Mouse (Mus musculus) heart, embryonic 16.5 days (tissue): ENCODE measurements around the gene Vps13c. TPM values are rescaled to one million over a fixed set of nuclear protein-coding genes. Genes with fewer than 3 reads are reported as not detected.

Source experiments
- ATAC-seq: fragments of 200-750 bp; cut with Nextera tagmentation; replicated peaks from 2 replicates; pipeline ENCODE4 v1.8.0; 2017; ENCODE audit warnings: moderate number of reproducible peaks; ENCODE audit not compliant: insufficient read depth, low FRiP score; ENCODE audit errors: extremely low read depth
- H3K27ac ChIP-seq: fragments of 300-500 bp; sonication (generic); 2 replicates; pipeline ENCODE4 v1.5.1; 2014; ENCODE audit warnings: mild to moderate bottlenecking, low read length, control low read depth, moderate library complexity
- H3K27me3 ChIP-seq: fragments of 300-500 bp; sonication (generic); 2 replicates; pipeline ENCODE4 v1.6.1; 2014; ENCODE audit warnings: low read length, mixed read lengths; ENCODE audit not compliant: control insufficient read depth, insufficient read depth
- H3K36me3 ChIP-seq: fragments of 300-500 bp; sonication (generic); 2 replicates; pipeline ENCODE4 v1.6.1; 2014; ENCODE audit not compliant: control insufficient read depth, insufficient read depth
- H3K4me1 ChIP-seq: fragments of 300-500 bp; sonication (generic); 2 replicates; pipeline ENCODE4 v1.6.1; 2014; ENCODE audit warnings: low read length, mixed read lengths; ENCODE audit not compliant: control insufficient read depth, insufficient read depth
- H3K4me2 ChIP-seq: fragments of 300-500 bp; sonication (generic); 2 replicates; pipeline ENCODE4 v1.6.1; 2014; ENCODE audit warnings: low read depth, mild to moderate bottlenecking, control low read depth, low read length
- H3K4me3 ChIP-seq: fragments of 300-500 bp; sonication (generic); 2 replicates; pipeline ENCODE4 v1.5.1; 2014; ENCODE audit warnings: mild to moderate bottlenecking, control low read depth, low read length
- H3K9ac ChIP-seq: fragments of 300-500 bp; sonication (generic); 2 replicates; pipeline ENCODE4 v1.6.1; 2014; ENCODE audit warnings: low read length, control low read depth
- H3K9me3 ChIP-seq: fragments of 300-500 bp; sonication (generic); replicated peaks from 2 replicates; pipeline ENCODE4 v1.6.1; 2016; ENCODE audit warnings: low read length; ENCODE audit not compliant: control insufficient read depth
- WGBS: fragments of 180-500 bp; shearing (Covaris S2); extraction: QIAGEN DNeasy Blood & Tissue Kit; methylation state at CpG from one replicate; pipeline ENCODE4 v1.1.7; 2014; 5-methylcytosine and 5-hydroxymethylcytosine counted together
- polyA plus RNA-seq: library from polyadenylated mRNA; unstranded; fragments of >200 nt; fragmentation: Nextera tagmentation; extraction: Ambion mirVana; gene quantifications from 2 replicates; pipeline ENCODE4 v1.2.1, GENCODE M21; 2015

Vps13c gene
- polyA plus RNA-seq, 1 experiment from 2014 or later, result 3.8 TPM

DNA sequence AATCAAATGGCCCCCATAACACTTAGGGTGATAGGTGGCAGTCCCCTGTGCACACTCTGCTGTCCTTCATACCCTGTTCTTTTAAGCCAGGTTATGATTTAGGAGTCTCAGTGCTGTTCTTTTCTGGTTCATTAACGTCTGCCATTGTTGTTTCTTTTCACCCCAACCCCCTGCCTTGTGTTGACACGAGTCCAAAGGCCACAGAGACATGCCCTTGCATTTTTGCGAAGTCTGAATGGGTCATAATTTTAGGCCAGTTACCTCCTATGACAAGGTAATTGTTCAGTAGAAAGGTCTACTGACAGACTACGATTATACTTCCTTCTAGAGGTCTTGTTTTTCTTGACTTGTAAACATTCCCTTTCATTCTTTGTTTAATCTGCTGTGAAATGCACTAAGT, 23.8 kb downstream of the Vps13c start:
- H3K9me3 ChIP-seq, result no peaks in the 10 kb centered on the region
- H3K27me3 ChIP-seq, result no peaks in the 10 kb centered on the region
- H3K9ac ChIP-seq, result no peak overlapping the region
- ATAC-seq, result no peak
- H3K4me2 ChIP-seq, result no peak overlapping the region
- no peak overlapping the region for H3K27ac ChIP-seq
- H3K36me3 ChIP-seq, result peaks cover 4% of the 10 kb centered on the region; the same call in 1 of the 2 replicates
- WGBS, result 66% methylated on average over 4 of the region's 4 CpGs
- no peak overlapping the region for H3K4me3 ChIP-seq
- no peaks in the 10 kb centered on the region for H3K4me1 ChIP-seq

DNA sequence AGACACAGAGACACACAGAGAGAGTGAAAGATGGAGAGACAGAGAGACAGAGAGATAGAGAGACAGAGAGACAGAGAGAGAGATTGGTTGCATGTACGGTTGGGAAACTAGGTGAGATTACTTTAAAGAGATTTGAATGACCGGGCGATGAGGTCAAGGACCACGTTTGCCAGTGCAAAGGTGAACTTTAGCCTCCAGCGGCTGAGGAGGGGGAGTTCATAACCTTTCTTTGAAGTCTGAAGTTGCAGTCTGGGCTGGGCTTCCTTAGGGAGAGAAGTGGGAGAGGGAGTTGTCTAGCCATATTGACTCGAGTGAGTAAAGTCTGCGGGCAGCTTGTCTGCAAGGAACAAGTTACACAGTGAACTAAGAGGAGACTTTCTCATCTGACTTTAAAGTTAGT, 25.2 kb downstream of the Vps13c start:
- H3K9me3 ChIP-seq, result no peaks in the 10 kb centered on the region
- no peak overlapping the region for H3K9ac ChIP-seq
- 53% methylated on average over 7 of the region's 7 CpGs for WGBS
- ATAC-seq, result no peak
- H3K4me1 ChIP-seq, result no peaks in the 10 kb centered on the region
- H3K27ac ChIP-seq, result no peak overlapping the region
- H3K36me3 ChIP-seq, result peaks cover 4% of the 10 kb centered on the region; the same call in 1 of the 2 replicates
- no peak overlapping the region for H3K4me3 ChIP-seq
- H3K4me2 ChIP-seq, result no peak overlapping the region
- H3K27me3 ChIP-seq, result no peaks in the 10 kb centered on the region

DNA sequence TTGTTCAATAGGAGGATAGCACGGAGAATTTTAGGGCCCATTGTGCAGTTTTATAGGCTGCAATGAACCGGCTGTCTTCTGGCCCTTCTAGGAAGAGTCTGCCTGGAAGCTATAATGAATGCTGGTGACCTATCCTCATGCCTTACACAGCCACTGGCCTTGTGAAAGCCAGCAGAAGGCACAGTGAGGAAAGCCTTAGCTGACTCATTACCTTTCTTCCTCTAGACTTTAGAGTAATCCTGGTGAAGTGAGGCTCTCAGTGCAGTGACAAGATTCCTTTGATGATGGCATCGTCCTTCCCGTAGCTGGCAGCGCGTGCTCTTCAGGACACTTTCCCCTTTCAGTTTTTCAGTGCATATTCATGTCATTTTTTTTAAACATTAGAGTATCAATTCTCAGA, 27.2 kb downstream of the Vps13c start:
- no peaks in the 10 kb centered on the region for H3K9me3 ChIP-seq
- no peaks in the 10 kb centered on the region for H3K27me3 ChIP-seq
- H3K27ac ChIP-seq, result no peak overlapping the region
- H3K4me3 ChIP-seq, result no peak overlapping the region
- no peak overlapping the region for H3K4me2 ChIP-seq
- no peaks in the 10 kb centered on the region for H3K4me1 ChIP-seq
- 80% methylated on average over 6 of the region's 6 CpGs for WGBS
- no peaks in the 10 kb centered on the region for H3K36me3 ChIP-seq
- no peak overlapping the region for H3K9ac ChIP-seq
- no peak for ATAC-seq

DNA sequence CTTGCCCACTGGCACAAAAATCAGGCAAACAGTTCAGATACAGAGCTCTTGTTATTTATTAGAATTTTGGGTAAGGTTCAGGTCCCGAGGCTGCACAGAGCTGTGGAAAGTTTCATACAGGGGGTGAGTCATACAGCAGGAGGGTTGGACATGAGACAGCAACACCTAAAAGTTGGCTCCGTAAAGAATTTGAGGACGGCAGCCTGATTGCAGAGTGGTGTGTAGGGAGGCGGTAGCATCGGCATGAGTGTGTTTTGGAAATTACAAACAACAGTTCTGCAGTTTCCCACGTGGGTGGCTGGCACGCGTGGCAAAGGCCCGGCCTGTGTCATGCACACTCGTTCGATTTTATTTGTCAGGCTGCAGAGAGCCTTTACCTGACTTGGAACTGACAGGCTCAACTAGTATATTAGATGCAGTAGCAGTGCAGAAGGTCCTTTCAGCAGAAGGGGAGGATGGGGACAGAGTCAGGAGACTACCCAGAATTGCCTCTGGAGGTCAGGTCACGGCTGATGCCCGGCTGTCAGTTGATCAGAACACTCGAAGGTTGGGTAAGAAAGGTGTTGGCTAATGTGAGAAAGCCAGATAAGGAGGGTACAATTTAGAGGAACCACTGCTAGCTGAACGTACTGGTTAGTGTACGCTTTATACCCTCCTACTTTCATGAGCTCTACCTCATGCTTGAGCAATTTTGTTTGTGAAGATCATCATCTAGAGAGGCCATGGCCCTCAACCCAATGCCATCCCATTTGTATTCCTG, 29.7 kb downstream of the Vps13c start:
- H3K27ac ChIP-seq, result no peak overlapping the region

DNA sequence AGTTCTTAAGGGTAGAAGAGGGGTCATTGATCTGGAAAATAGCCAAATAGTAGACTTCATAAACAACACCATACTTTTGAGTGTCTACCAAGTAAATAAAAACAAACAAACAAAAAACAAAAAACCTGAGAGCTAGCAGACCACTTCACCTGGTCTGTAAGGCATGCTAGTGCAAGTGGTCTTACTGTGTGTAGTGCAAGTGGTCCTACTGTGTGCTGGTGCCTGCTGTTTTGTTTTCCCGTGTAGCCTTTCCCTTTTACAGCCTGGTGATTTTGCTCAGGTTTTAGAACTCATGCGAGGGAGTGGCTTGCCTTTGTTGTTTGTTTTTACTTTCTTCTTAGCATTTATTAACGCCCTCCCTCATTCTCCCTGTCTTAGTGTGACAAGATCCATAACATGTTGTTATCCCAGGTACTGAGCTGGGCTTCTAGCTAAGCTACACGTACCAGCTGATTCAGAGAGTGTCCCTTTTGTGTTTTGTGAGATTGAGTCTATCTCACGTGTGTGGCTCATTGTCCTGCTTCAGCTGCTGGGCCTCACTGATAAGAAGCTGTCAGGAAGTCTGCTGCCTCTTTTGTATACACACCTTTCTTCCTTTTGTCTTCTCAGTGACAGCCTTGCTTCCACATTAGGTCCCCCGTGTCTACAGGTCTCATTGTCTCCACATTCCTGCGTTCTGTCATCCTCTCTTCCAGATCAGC, 34.5 kb downstream of the Vps13c start:
- no peaks in the 10 kb centered on the region for H3K9me3 ChIP-seq
- H3K4me1 ChIP-seq, result no peaks in the 10 kb centered on the region
- 0 out of 2 replicates have a peak, but pooled peaks cover 5% of the 10 kb centered on the region for H3K36me3 ChIP-seq
- WGBS, result 62% methylated on average over 7 of the region's 7 CpGs
- ATAC-seq, result no peak
- H3K4me2 ChIP-seq, result no peak overlapping the region
- H3K9ac ChIP-seq, result no peak overlapping the region
- H3K4me3 ChIP-seq, result no peak overlapping the region
- H3K27ac ChIP-seq, result no peak overlapping the region
- H3K27me3 ChIP-seq, result no peaks in the 10 kb centered on the region

More for the DNA sequence above, 29.7 kb downstream of the Vps13c start:
- Histone ChIP-seq H3K4me3 (no peak overlapping the region), H3K4me2 (no peak overlapping the region), H3K36me3 (no peaks in the 10 kb centered on the region), H3K27me3 (no peaks in the 10 kb centered on the region), H3K4me1 (no peaks in the 10 kb centered on the region), H3K9me3 (no peaks in the 10 kb centered on the region), H3K9ac (no peak overlapping the region)
- WGBS, result 70% methylated on average over 16 of the region's 16 CpGs
- no peak for ATAC-seq

DNA sequence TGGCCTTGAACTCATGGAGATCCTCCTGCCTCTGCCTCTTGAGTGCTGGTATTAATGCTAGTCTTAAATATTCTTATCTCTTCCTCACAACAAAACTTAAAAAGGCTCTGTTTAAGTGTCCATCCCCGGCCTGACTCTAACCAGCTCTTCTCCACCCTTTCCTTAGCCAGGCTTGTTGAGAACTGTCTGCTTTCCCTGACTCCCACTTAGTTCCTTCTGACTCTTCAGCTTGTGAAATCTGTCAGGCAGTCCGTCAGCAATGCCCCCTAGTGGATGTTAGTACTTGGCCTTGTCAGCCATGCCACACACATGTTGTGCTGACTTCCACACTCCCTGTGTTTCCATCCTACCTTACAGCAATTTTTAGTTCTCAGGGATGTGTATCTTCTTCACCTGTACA, 35.1 kb downstream of the Vps13c start:
- ATAC-seq, result no peak
- no peak overlapping the region for H3K27ac ChIP-seq
- peaks cover 5% of the 10 kb centered on the region; the same call in 1 of the 2 replicates for H3K36me3 ChIP-seq
- no peak overlapping the region for H3K9ac ChIP-seq
- no peaks in the 10 kb centered on the region for H3K4me1 ChIP-seq
- H3K4me3 ChIP-seq, result no peak overlapping the region
- 48% methylated on average over 2 of the region's 2 CpGs for WGBS
- no peaks in the 10 kb centered on the region for H3K27me3 ChIP-seq
- H3K4me2 ChIP-seq, result no peak overlapping the region
- no peaks in the 10 kb centered on the region for H3K9me3 ChIP-seq

DNA sequence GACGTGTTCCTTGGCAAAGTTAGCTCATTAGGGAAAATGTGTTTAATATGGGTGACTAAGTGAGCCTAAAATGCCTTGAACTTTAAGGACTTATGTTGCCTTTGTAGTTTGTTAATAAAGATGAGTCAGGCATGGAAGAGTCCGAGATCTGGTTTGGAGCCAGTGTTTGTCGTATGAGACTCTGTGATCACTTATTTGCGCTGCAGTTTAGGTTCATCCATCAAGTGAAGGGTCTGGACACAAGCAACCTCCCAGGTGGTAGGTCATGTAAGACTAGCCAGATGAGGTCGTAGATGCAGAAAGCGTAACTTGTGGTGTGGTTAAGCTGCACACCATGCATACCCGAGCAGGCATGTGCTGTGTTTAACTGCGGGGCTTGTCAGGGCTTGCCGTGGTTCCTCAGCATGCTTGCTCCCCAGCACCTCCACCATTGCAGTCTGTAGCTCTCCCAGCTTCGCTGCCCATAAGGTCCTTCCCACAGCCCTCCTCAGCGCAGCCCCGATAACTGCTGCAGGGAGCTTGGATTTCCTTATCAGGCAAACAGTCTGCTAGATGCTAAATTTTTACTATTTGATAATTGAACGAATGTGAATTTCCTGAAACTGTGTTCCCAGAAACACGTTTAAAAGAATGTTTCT, 37.0 kb downstream of the Vps13c start:
- WGBS, result 77% methylated on average over 14 of the region's 14 CpGs
- Histone ChIP-seq H3K4me3 (no peak overlapping the region), H3K4me1 (no peaks in the 10 kb centered on the region), H3K27ac (no peak overlapping the region), H3K9ac (no peak overlapping the region), H3K9me3 (no peaks in the 10 kb centered on the region), H3K36me3 (peaks cover 10% of the 10 kb centered on the region; the same call in 1 of the 2 replicates), H3K27me3 (no peaks in the 10 kb centered on the region), H3K4me2 (no peak overlapping the region)
- ATAC-seq, result no peak

DNA sequence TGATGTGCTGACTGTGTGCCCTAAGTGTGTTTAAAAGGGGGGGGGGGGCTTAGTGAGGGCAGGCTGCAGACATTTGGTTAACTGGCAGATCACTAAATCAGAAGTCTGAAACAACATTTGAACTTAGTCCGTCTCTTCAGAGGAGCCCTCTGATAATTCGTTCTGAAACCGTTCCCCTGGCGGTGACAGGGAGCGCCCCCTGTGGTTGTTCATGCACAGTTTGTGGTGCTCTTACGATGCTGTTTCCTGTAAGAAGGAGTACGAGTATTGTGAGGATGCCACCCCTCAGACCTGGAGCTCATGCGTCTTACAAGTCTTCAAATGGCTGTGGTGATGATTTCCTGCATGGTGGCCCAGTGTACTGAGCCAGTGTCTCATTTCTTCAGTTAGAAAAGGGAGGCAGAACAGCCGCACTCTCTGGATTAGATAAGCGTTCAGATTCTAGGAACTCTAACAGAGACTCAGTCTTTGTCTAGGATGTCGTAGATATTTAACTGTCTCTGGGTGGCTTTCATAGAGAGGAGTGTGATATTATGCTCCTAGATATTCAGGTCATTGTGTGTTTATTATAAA, 38.1 kb downstream of the Vps13c start:
- no peak overlapping the region for H3K4me2 ChIP-seq
- H3K36me3 ChIP-seq, result peaks cover 10% of the 10 kb centered on the region; the same call in 1 of the 2 replicates
- WGBS, result 88% methylated on average over 11 of the region's 11 CpGs
- no peaks in the 10 kb centered on the region for H3K27me3 ChIP-seq
- H3K4me1 ChIP-seq, result no peaks in the 10 kb centered on the region
- H3K4me3 ChIP-seq, result no peak overlapping the region
- no peak overlapping the region for H3K27ac ChIP-seq
- H3K9ac ChIP-seq, result no peak overlapping the region
- no peak for ATAC-seq
- H3K9me3 ChIP-seq, result no peaks in the 10 kb centered on the region
